Mouse (Mus musculus) brain, embryonic 14.5 days (tissue): ENCODE data around the gene Ice1.

Experiments used
- CTCF ChIP-seq: fragments of 200-500 bp; IDR thresholded peaks from 2 replicates; pipeline ENCODE4 v1.5.1; 2012; ENCODE audit warnings: inconsistent platforms, mild to moderate bottlenecking, moderate library complexity, borderline replicate concordance; ENCODE audit not compliant: insufficient read depth, insufficient read length; ENCODE audit errors: extremely low read depth
- POLR2A ChIP-seq: fragments of 200-500 bp; IDR thresholded peaks from 2 replicates; pipeline ENCODE4 v1.6.1; 2012; ENCODE audit warnings: mild to moderate bottlenecking, inconsistent platforms, borderline replicate concordance; ENCODE audit not compliant: poor library complexity, insufficient read depth, insufficient read length, severe bottlenecking; ENCODE audit errors: extremely low read depth

DNA sequence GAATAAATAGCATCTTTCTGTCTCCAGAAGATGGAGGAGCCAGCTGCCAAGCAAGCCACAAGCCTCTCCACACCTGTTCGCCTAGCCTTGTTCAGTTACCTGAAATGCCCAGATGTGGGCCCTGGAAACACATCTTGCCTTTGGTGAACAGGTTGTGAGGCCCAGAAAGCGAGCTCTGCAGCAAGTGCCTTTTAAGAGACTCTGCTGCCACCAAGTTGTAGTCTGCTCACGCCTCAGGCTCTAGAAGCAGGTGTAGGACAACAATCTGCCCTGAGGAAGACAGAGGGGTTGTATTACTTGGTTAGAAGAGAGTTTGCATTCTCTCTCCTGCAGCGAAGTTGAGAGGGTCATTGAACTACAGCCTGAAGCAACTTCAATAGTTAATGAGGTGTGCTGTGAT, 55.9 kb downstream of the Ice1 start:
- TF ChIP-seq CTCF (0 out of 2 replicates have a peak, but pooled peaks have one; percentile 15), POLR2A (no peak)
